Mouse (Mus musculus): ENCODE results near the gene 1110032A03Rik. TPM values are rescaled to one million over a fixed set of nuclear protein-coding genes. Genes with fewer than 3 reads are reported as not detected.

Gene 1110032A03Rik
- polyA plus RNA-seq, 1 experiment from 2014 or later = 31.2 TPM

GRCm38 (mm10) chr9:50767531-50768106, 7.7 kb downstream of the 1110032A03Rik start:
- Histone ChIP-seq H3K27ac (ENCODE audit: low read depth, low read length) (no peak overlapping the region), H3K4me3 (ENCODE audit: low read depth, low read length) (peak overlapping the region; percentile 56), H3K27me3 (ENCODE audit: control insufficient read depth, insufficient read depth, low read length) (no peaks in the 10 kb centered on the region), H3K9ac (ENCODE audit: low read length) (peak overlapping the region; percentile 68), H3K9me3 (ENCODE audit: control insufficient read depth, low read length) (no peaks in the 10 kb centered on the region), H3K4me2 (ENCODE audit: low read depth, low read length, severe bottlenecking) (peak overlapping the region; percentile 69), H3K4me1 (replicated peaks; ENCODE audit: control insufficient read depth, insufficient read depth, low read length) (peaks cover 2% of the 10 kb centered on the region; the same call in 1 of the 2 replicates), H3K36me3 (ENCODE audit: control insufficient read depth, insufficient read depth, low read length) (no peaks in the 10 kb centered on the region)
- 8% methylated on average over 17 of the region's 17 CpGs for WGBS
- DNase-seq (ENCODE audit: low spot score) (no peak), ATAC-seq (replicated peaks; ENCODE audit: low FRiP score) (no peak; the same call in 1 of the 2 replicates)

GRCm38 (mm10) chr9:50763331-50763730, 12.0 kb downstream of the 1110032A03Rik start:
- Histone ChIP-seq H3K27ac (ENCODE audit: low read depth, low read length) (no peak overlapping the region), H3K4me1 (replicated peaks; ENCODE audit: control insufficient read depth, insufficient read depth, low read length) (no peaks in the 10 kb centered on the region), H3K27me3 (ENCODE audit: control insufficient read depth, insufficient read depth, low read length) (no peaks in the 10 kb centered on the region), H3K4me2 (ENCODE audit: low read depth, low read length, severe bottlenecking) (no peak overlapping the region), H3K9me3 (ENCODE audit: control insufficient read depth, low read length) (no peaks in the 10 kb centered on the region), H3K4me3 (ENCODE audit: low read depth, low read length) (no peak overlapping the region), H3K36me3 (ENCODE audit: control insufficient read depth, insufficient read depth, low read length) (no peaks in the 10 kb centered on the region), H3K9ac (ENCODE audit: low read length) (no peak overlapping the region)
- DNase-seq (ENCODE audit: low spot score) (no peak), ATAC-seq (replicated peaks; ENCODE audit: low FRiP score) (no peak)
- 87% methylated on average over 1 of the region's 1 CpGs for WGBS

GRCm38 (mm10) chr9:50761520-50762243, 13.6 kb downstream of the 1110032A03Rik start:
- no peak for ATAC-seq (replicated peaks; ENCODE audit: low FRiP score)
- H3K4me2 ChIP-seq (ENCODE audit: low read depth, low read length, severe bottlenecking) = no peak overlapping the region
- no peak for DNase-seq (ENCODE audit: low spot score)
- H3K4me1 ChIP-seq (replicated peaks; ENCODE audit: control insufficient read depth, insufficient read depth, low read length) = no peaks in the 10 kb centered on the region
- no peaks in the 10 kb centered on the region for H3K36me3 ChIP-seq (ENCODE audit: control insufficient read depth, insufficient read depth, low read length)
- no peak overlapping the region for H3K27ac ChIP-seq (ENCODE audit: low read depth, low read length)
- no peaks in the 10 kb centered on the region for H3K9me3 ChIP-seq (ENCODE audit: control insufficient read depth, low read length)
- H3K9ac ChIP-seq (ENCODE audit: low read length) = no peak overlapping the region
- 72% methylated on average over 6 of the region's 6 CpGs for WGBS
- no peak overlapping the region for H3K4me3 ChIP-seq (ENCODE audit: low read depth, low read length)
- no peaks in the 10 kb centered on the region for H3K27me3 ChIP-seq (ENCODE audit: control insufficient read depth, insufficient read depth, low read length)

DNA sequence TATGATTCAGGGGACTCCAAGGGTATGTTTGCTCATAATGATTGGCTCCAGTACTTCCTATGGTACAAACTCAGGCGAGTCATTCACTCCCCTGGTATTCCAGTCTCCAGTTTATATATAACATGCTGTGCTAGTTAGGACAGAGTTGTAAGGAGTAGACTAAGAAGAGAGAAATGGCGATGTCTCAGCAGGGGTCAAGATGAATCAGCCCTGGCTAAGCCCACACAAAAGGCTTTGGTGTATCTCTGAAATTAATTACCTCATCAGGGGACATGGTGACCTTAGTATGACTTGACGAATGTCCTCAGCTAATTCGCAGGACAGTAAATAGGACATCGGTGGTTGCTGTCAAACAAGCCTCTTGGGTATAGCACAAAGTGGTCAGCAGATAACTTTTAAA, 18.6 kb downstream of the 1110032A03Rik start:
- no peaks in the 10 kb centered on the region for H3K36me3 ChIP-seq (ENCODE audit: control insufficient read depth, insufficient read depth, low read length)
- no peaks in the 10 kb centered on the region for H3K4me1 ChIP-seq (replicated peaks; ENCODE audit: control insufficient read depth, insufficient read depth, low read length)
- H3K4me2 ChIP-seq (ENCODE audit: low read depth, low read length, severe bottlenecking) = no peak overlapping the region
- H3K9ac ChIP-seq (ENCODE audit: low read length) = no peak overlapping the region
- DNase-seq (ENCODE audit: low spot score) (no peak), ATAC-seq (replicated peaks; ENCODE audit: low FRiP score) (no peak)
- no peak overlapping the region for H3K4me3 ChIP-seq (ENCODE audit: low read depth, low read length)
- no peaks in the 10 kb centered on the region for H3K27me3 ChIP-seq (ENCODE audit: control insufficient read depth, insufficient read depth, low read length)
- H3K27ac ChIP-seq (ENCODE audit: low read depth, low read length) = no peak overlapping the region
- H3K9me3 ChIP-seq (ENCODE audit: control insufficient read depth, low read length) = no peaks in the 10 kb centered on the region
- 51% methylated on average over 5 of the region's 5 CpGs for WGBS

DNA sequence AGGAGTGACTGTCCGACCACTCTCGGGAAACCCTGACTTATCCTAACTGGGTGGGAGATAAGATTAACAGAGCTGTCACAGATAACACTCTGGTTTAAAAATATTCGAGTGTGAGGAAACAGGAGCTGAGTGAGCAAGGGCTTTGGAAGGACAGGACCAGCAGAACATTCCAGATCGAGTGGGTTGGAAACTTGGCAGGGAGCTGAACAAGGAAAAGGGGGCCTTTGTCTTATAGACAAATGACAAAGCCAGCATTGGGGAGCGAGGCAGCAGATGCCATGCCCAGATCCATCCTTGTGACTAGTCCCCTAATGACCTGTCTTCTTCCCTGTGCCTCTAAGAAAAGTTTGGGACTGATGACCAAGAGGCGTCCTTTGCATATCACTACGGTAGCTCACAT, 21.4 kb downstream of the 1110032A03Rik start:
- no peaks in the 10 kb centered on the region for H3K4me1 ChIP-seq (replicated peaks; ENCODE audit: control insufficient read depth, insufficient read depth, low read length)

DNA sequence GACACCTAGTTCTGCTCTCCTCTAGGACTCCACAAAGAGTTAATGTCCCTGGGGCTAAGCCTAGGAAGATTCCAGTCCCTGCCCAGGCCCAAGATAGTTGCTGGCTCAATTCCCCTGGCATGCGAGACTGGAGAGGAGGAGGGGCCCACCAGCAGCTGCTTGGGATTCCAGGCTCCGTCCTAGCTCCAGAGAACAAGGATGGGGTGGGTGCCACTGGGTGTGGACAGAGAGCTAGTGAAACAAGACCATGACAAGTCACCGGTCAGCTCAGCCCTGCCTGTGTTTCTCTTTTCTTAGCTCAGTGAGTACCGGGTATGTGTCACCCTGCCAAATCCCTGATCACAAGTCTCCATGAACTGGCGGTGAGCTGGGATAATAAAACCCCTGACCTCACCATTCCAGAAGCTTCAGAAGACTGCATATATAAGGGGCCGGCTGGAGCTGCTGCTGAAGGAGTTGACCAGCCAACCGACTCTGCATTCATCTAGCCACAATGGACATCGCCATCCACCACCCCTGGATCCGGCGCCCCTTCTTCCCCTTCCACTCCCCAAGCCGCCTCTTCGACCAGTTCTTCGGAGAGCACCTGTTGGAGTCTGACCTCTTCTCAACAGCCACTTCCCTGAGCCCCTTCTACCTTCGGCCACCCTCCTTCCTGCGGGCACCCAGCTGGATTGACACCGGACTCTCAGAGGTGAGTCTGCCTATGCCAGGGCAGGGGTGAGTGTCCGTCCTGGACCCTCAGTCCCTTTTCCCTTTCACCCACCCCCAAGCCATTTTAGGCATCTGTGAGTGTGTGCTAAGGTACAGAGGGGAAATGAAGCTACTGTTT, 22.3 kb downstream of the 1110032A03Rik start:
- Histone ChIP-seq H3K27ac (ENCODE audit: low read depth, low read length) (no peak overlapping the region), H3K27me3 (ENCODE audit: control insufficient read depth, insufficient read depth, low read length) (no peaks in the 10 kb centered on the region), H3K4me2 (ENCODE audit: low read depth, low read length, severe bottlenecking) (no peak overlapping the region), H3K36me3 (ENCODE audit: control insufficient read depth, insufficient read depth, low read length) (no peaks in the 10 kb centered on the region), H3K9me3 (ENCODE audit: control insufficient read depth, low read length) (no peaks in the 10 kb centered on the region), H3K9ac (ENCODE audit: low read length) (no peak overlapping the region), H3K4me3 (ENCODE audit: low read depth, low read length) (no peak overlapping the region), H3K4me1 (replicated peaks; ENCODE audit: control insufficient read depth, insufficient read depth, low read length) (no peaks in the 10 kb centered on the region)
- ATAC-seq (replicated peaks; ENCODE audit: low FRiP score) (no peak), DNase-seq (ENCODE audit: low spot score) (no peak)
- WGBS = 81% methylated on average over 17 of the region's 17 CpGs

More for the DNA sequence above, 21.4 kb downstream of the 1110032A03Rik start:
- 81% methylated on average over 7 of the region's 7 CpGs for WGBS
- no peaks in the 10 kb centered on the region for H3K9me3 ChIP-seq (ENCODE audit: control insufficient read depth, low read length)
- no peak overlapping the region for H3K9ac ChIP-seq (ENCODE audit: low read length)
- no peak overlapping the region for H3K4me3 ChIP-seq (ENCODE audit: low read depth, low read length)
- H3K27ac ChIP-seq (ENCODE audit: low read depth, low read length) = no peak overlapping the region
- H3K36me3 ChIP-seq (ENCODE audit: control insufficient read depth, insufficient read depth, low read length) = no peaks in the 10 kb centered on the region
- no peaks in the 10 kb centered on the region for H3K27me3 ChIP-seq (ENCODE audit: control insufficient read depth, insufficient read depth, low read length)
- DNase-seq (ENCODE audit: low spot score) (no peak), ATAC-seq (replicated peaks; ENCODE audit: low FRiP score) (no peak)
- H3K4me2 ChIP-seq (ENCODE audit: low read depth, low read length, severe bottlenecking) = no peak overlapping the region

DNA sequence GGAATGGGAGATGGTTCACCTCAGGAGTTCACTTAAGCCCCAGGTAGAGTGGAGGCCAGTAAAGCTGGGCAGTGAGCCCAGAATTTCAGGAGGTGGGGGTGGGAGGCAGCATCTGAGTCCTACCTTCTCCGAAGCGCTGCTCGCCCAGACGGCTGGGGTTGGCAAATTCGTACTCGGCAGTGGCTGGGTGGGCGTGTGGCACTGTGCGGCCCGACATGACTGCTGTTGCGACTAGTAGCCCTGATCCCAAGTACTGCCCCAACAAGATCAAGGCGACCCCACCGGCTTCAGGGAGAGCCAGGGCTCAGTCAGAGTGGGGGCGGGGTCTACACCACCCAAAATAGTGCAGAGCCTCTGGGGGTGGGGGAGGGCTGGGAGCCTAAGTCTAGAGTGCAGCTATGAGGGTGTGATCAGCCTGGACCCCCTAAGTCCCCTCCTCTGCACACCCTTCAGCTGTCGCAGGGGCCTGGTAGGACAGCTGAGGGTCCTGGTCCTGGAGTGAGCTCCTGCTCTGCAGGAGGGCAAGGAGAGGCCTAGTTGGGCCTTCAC, 23.2 kb downstream of the 1110032A03Rik start, which contains the start of gene Hspb2:
TSS of gene Hspb2 (minus strand) at position 301 of the 549 bp plus-strand sequence.
- Histone ChIP-seq H3K27me3 (ENCODE audit: control insufficient read depth, insufficient read depth, low read length) (no peaks in the 10 kb centered on the region), H3K9me3 (ENCODE audit: control insufficient read depth, low read length) (no peaks in the 10 kb centered on the region), H3K4me2 (ENCODE audit: low read depth, low read length, severe bottlenecking) (no peak within 1 kb of the TSS), H3K4me1 (replicated peaks; ENCODE audit: control insufficient read depth, insufficient read depth, low read length) (no peaks in the 10 kb centered on the region), H3K9ac (ENCODE audit: low read length) (no peak within 1 kb of the TSS), H3K4me3 (ENCODE audit: low read depth, low read length) (no peak within 1 kb of the TSS), H3K36me3 (ENCODE audit: control insufficient read depth, insufficient read depth, low read length) (no peaks in the 10 kb centered on the region), H3K27ac (ENCODE audit: low read depth, low read length) (no peak within 1 kb of the TSS)
- no peak for DNase-seq (ENCODE audit: low spot score)
- no peak for ATAC-seq (replicated peaks; ENCODE audit: low FRiP score)
- WGBS = 71% methylated on average over 14 of the region's 14 CpGs

- Histone ChIP-seq H3K4me2 (ENCODE audit: low read depth, low read length, severe bottlenecking) (no peak within 1 kb of the TSS), H3K9me3 (ENCODE audit: control insufficient read depth, low read length) (no peaks in the 10 kb centered on the region), H3K9ac (ENCODE audit: low read length) (no peak within 1 kb of the TSS), H3K27me3 (ENCODE audit: control insufficient read depth, insufficient read depth, low read length) (0 out of 2 replicates have a peak, but pooled peaks cover 3% of the 10 kb centered on the region), H3K36me3 (ENCODE audit: control insufficient read depth, insufficient read depth, low read length) (no peaks in the 10 kb centered on the region), H3K27ac (ENCODE audit: low read depth, low read length) (no peak within 1 kb of the TSS), H3K4me1 (replicated peaks; ENCODE audit: control insufficient read depth, insufficient read depth, low read length) (0 out of 2 replicates have a peak, but pooled peaks cover 2% of the 10 kb centered on the region), H3K4me3 (ENCODE audit: low read depth, low read length) (no peak within 1 kb of the TSS)
- no peak for ATAC-seq (replicated peaks; ENCODE audit: low FRiP score)
- no peak for DNase-seq (ENCODE audit: low spot score)
- WGBS = 84% methylated on average over 22 of the region's 22 CpGs
These were observed 24.0 kb downstream of the 1110032A03Rik start, which contains the start of gene Cryab for GRCm38 (mm10) chr9:50751323-50751722. Gene Cryab (plus strand): TSS chr9:50751325.

Data from forebrain, embryonic 11.5 days (tissue).